Mouse (Mus musculus): ENCODE results near the gene 2310050C09Rik.

DNA sequence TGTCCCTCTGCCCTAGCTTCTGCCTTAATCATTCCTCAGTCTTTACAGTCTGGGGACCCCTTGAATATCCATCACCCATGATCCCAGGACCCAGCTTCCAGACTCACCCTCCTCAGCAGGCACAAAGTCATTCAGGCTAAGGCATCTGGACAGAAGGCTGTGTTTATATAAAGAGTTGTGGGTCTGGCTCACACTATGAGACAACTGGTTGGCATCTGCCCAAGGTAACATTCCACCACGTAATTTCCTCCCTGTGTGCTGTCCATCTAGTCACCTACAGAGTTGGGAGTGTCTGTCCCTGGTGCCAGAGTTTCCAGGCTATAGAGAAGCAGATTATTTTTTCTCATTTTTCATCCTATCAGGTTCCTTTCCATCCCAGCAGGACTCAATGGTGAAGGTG is 42.9 kb downstream of the 2310050C09Rik start, which contains the start of gene Kprp:
- no peak for TF ChIP-seq CTCF (IDR thresholded peaks at IDR 0.05; ENCODE audit: low read depth)
- TF ChIP-seq EP300 (optimal IDR thresholded peaks at IDR 0.05): no peak
